Mouse (Mus musculus) heart, postnatal 10 days (tissue): ENCODE measurements around the gene Mterf1b. TPM values are rescaled to one million over a fixed set of nuclear protein-coding genes. Genes with fewer than 3 reads are reported as not detected.

Source experiments
- DNase-seq, 2 experiments: peaks; one replicate each; pipeline ENCODE4 v3.0.0; 2021
- intact Hi-C: fragments of 180-260 bp; cut with DNase I; formaldehyde crosslinking; loops from one replicate; pipeline ENCODE4 v1.15.1; 2025
- total RNA-seq, 2 experiments: library from RNA; stranded (reverse); gene quantifications; 2 replicates each; pipeline ENCODE4 v1.2.3; 2021

The Mterf1b gene
- total RNA-seq, 2 experiments from 2014 or later: 1.9 to 2.8 TPM

DNA sequence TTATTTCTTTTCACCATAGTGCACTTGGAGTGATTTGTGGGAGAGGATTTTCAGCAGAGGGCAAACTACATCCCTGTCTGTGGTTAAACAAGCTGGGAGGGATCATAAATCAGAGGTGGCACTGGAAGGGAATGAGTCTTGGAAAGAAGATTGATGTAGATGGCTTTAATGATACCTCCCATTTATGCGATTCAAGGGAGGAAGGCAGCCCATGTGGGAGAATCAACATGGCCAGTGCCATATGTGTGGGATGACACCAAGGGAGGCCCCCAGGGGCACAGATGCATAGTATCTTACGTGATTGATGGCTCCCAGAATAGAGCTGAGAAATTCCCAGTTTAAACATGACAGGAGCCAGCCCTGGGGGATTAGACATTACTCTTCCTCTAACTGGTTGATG lies 48.0 kb downstream of the Mterf1b start:
- intact Hi-C loops: no loop called here
- no peak for DNase-seq

DNA sequence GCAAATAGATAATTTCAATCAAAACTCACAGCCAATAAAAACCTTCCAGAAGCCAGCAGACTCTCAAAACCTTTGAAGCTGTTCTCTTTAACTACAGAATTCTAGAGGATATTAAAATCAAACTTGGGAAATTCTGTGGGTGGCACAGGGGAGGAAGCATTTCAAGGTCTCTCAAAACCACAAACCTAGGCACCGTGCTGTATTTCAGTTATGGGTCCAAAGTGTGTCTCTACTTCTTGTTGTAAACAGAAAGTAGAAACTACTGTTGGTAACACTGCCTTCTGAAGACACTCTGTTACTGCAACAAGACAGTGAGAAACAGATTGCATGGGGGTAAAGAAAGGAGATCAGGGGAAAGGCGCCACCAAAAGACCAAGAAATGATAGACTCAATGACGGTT lies 52.8 kb downstream of the Mterf1b start:
- no peak for DNase-seq
- intact Hi-C loops: no loop called here

DNA sequence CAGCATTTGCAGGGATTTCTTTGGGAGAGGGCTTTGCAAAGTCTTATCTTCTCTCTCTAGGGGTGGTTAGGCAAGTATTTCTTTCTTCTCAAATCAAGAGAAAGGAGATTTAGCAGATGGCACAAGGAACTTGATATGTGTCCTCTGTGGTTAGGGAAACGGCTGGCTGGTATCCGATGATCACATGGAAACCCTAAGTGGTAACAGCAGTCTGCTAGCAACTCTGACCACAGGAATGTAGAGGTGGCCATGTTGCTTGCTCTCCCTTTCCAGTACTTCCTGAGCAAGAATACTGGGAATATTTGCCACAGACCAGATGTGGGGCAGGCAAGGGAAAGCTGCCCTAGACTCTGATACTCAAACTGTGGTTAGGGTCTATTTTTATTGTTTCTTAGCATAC lies 53.9 kb downstream of the Mterf1b start:
- no peak for DNase-seq
- intact Hi-C loops: no loop called here

Other genes with a start within 250 kb of the Mterf1b start
- 10 to 100 TPM in 1 of 2 experiments, 1 to 10 TPM in 1; 9.6 to 10.6 TPM for gene Cyp51, start 87.6 kb upstream of the Mterf1b start, total RNA-seq